Mouse (Mus musculus): Measurements from ENCODE around the gene Plbd2.

DNA sequence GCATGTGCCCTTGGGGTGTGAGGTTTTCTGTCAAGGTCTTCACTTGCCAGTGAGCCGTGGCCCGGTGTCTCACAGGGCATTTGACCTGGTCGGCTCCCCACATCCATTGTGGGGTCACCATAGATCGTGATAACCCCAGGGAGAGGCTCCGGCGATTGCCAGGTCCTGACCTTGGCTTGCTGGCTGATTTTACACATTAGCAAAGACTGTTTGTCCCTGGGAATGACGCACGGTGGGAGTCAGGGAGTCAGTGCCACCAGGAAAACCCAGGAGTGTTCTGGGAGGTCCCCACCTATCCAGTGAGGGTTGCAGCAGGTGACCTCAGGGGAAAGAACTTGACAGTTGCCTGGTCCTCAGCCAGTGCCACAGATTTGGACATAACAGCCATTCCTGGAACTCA lies 30.7 kb downstream of the Plbd2 start, which contains the start of gene Sdsl:
- TF ChIP-seq CTCF (IDR thresholded peaks at IDR 0.05; ENCODE audit: control insufficient read depth, insufficient read depth, low read length): no peak
- no peak for TF ChIP-seq POLR2A (IDR thresholded peaks at IDR 0.05; ENCODE audit: borderline replicate concordance, control insufficient read depth, low read depth, low read length)
